Mouse (Mus musculus): Measurements from ENCODE around the gene Iqschfp.
A peak's percentile ranks its signal among the peaks of the same experiment; 100 is the strongest.

GRCm38 (mm10) chr3:68608848-68609497, 716.9 kb downstream of the Iqschfp start:
- TF ChIP-seq CTCF (IDR thresholded peaks at IDR 0.05; ENCODE audit: borderline replicate concordance, insufficient read depth, low read depth, low read length) (0 out of 2 replicates have a peak, but pooled peaks have one; percentile 0), POLR2A (IDR thresholded peaks at IDR 0.05; ENCODE audit: borderline replicate concordance, insufficient read depth, low read length) (no peak)
